Mouse (Mus musculus) testis, adult 2 months (tissue): Measurements from ENCODE around the gene Ncoa5. TPM values are rescaled to one million over a fixed set of nuclear protein-coding genes. Genes with fewer than 3 reads are reported as not detected.

ENCODE experiments used
- H3K27ac ChIP-seq: fragments of 200-500 bp; 2 replicates; pipeline ENCODE4 v1.5.1; 2012; ENCODE audit warnings: low read depth, low read length; ENCODE audit not compliant: control insufficient read depth, insufficient read depth
- H3K27me3 ChIP-seq: fragments of 200-500 bp; 2 replicates; pipeline ENCODE4 v1.6.1; 2012; ENCODE audit warnings: mild to moderate bottlenecking, low read length, moderate library complexity; ENCODE audit not compliant: control insufficient read depth, insufficient read depth
- H3K36me3 ChIP-seq: fragments of 200-500 bp; 2 replicates; pipeline ENCODE4 v1.6.1; 2012; ENCODE audit warnings: mild to moderate bottlenecking, low read length; ENCODE audit not compliant: control insufficient read depth, insufficient read depth
- H3K4me1 ChIP-seq: fragments of 200-500 bp; 2 replicates; pipeline ENCODE4 v1.6.1; 2012; ENCODE audit warnings: low read length; ENCODE audit not compliant: control insufficient read depth, insufficient read depth
- H3K4me3 ChIP-seq: fragments of 200-500 bp; 2 replicates; pipeline ENCODE4 v1.5.1; 2012; ENCODE audit warnings: low read depth, mild to moderate bottlenecking, low read length, moderate library complexity, mixed read lengths; ENCODE audit not compliant: control insufficient read depth
- CTCF ChIP-seq: fragments of 200-500 bp; IDR thresholded peaks from 2 replicates; pipeline ENCODE4 v1.5.1; 2012; ENCODE audit warnings: low read depth, mild to moderate bottlenecking, inconsistent platforms, low read length, moderate library complexity; ENCODE audit not compliant: control insufficient read depth, insufficient read depth, insufficient replicate concordance
- POLR2A ChIP-seq: fragments of 200-500 bp; IDR thresholded peaks from 2 replicates; pipeline ENCODE4 v1.6.1; 2012; ENCODE audit warnings: low read depth, mild to moderate bottlenecking, inconsistent platforms, low read length, moderate library complexity; ENCODE audit not compliant: control insufficient read depth
- polyA plus RNA-seq: library from polyadenylated mRNA; depleted of rRNA; stranded (reverse); fragments of >200 nt; gene quantifications from 2 replicates; pipeline ENCODE4 v1.2.3, GENCODE M21; 2012

The Ncoa5 gene
- polyA plus RNA-seq, 1 experiment, result 37.0 TPM

DNA sequence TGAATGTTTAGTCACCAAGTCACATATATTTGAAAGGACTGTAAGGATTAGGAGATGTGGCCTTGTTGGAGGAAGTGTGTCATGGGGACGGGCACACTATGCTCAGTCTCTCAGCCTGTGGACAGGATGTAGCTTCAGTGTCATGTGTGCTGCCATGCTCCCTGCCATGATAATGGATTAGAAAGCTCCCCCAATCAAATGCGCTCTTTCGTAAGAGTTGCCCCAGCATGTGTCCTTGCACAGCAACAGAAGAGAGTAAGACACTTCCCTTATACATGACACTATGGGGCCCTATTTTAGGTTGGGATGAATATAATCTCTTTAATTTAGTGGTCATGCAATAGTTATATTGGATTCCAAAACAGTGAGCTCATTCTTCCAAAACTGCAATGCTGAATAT lies 14.2 kb downstream of the Ncoa5 start:
- Histone ChIP-seq H3K4me3 (no peak overlapping the region), H3K27me3 (no peaks in the 10 kb centered on the region), H3K27ac (no peak overlapping the region), H3K36me3 (no peaks in the 10 kb centered on the region), H3K4me1 (no peaks in the 10 kb centered on the region)
- TF ChIP-seq CTCF (no peak), POLR2A (no peak)

DNA sequence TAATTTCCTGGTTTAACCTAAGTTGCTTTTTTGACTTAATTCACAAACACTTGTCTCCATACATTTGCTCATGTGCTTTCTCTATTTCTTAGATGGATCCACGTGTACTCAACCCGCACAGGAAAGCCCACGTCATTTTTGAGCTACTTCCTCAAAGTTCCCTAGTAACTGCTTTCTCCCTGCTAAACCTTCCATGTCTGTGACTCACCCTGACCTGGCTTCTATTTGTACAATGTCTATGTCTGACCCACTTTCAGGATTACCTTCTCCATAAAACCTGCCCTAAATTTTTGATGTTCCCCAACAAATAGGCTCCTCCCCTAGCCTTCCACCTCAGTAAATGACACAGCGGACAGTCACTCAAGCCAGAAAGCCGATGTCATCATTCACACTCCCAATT lies 19.7 kb downstream of the Ncoa5 start:
- Histone ChIP-seq H3K27ac (no peak overlapping the region), H3K4me3 (no peak overlapping the region), H3K36me3 (peaks cover 3% of the 10 kb centered on the region), H3K27me3 (no peaks in the 10 kb centered on the region), H3K4me1 (no peaks in the 10 kb centered on the region)
- no peak for TF ChIP-seq CTCF

DNA sequence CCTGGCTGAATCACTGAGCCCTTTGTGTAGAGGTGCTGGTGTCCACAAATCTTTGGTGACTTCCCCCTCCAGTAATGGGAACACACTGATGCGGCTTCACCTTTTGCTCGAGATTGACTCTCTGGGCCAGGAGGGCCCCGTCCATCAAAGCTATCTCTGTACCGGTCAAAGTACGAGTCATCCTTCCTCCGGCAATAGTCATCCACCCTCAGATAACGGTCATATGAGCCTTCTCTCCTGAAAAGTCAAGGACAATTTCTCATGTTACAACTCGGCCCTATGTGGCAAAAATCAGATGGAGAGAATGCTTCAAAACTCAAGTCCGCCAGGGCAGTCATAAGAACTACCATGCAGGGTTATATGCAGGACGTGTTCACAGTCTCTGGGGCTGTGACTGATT lies 24.3 kb downstream of the Ncoa5 start:
- Histone ChIP-seq H3K4me1 (no peaks in the 10 kb centered on the region), H3K4me3 (no peak overlapping the region), H3K27me3 (no peaks in the 10 kb centered on the region), H3K27ac (no peak overlapping the region), H3K36me3 (peaks cover 9% of the 10 kb centered on the region)
- TF ChIP-seq CTCF (no peak), POLR2A (no peak)

GRCm38 (mm10) chr2:165009581-165009980 lies 25.1 kb downstream of the Ncoa5 start:
- Histone ChIP-seq H3K4me3 (no peak overlapping the region), H3K4me1 (no peaks in the 10 kb centered on the region), H3K27me3 (no peaks in the 10 kb centered on the region), H3K27ac (no peak overlapping the region), H3K36me3 (peaks cover 10% of the 10 kb centered on the region)
- TF ChIP-seq POLR2A (no peak), CTCF (no peak)

GRCm38 (mm10) chr2:165009161-165009560 lies 25.5 kb downstream of the Ncoa5 start:
- Histone ChIP-seq H3K27ac (no peak overlapping the region), H3K27me3 (no peaks in the 10 kb centered on the region), H3K4me3 (no peak overlapping the region), H3K4me1 (no peaks in the 10 kb centered on the region), H3K36me3 (peaks cover 10% of the 10 kb centered on the region)
- TF ChIP-seq POLR2A, result no peak
- TF ChIP-seq CTCF, result no peak

GRCm38 (mm10) chr2:165007986-165008385 lies 26.7 kb downstream of the Ncoa5 start:
- Histone ChIP-seq H3K36me3 (peaks cover 14% of the 10 kb centered on the region), H3K27ac (no peak overlapping the region), H3K4me1 (no peaks in the 10 kb centered on the region), H3K4me3 (no peak overlapping the region), H3K27me3 (no peaks in the 10 kb centered on the region)
- TF ChIP-seq CTCF, result no peak
- no peak for TF ChIP-seq POLR2A

GRCm38 (mm10) chr2:165006813-165007212 lies 27.9 kb downstream of the Ncoa5 start:
- no peak for TF ChIP-seq CTCF
- TF ChIP-seq POLR2A, result no peak

DNA sequence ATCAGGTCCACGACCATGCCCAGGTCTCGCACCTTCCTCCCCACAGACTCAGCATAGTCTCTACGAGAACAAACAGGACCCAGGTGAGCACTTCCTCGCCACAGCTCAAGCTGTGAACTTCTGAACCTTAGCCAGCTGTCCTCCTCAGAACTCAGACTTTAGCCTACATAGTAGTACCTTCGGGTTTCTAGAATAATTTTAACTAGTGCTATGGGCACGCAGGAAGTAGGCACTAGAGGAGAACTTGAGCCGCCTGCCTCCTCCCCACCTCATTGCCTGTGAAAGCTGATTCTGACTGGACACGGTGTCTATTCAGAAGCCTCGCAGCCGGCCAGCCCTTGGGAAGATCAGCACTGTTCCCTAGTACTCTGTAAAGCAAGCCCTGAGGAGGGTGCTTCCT lies 30.4 kb downstream of the Ncoa5 start:
- Histone ChIP-seq H3K4me1 (no peaks in the 10 kb centered on the region), H3K4me3 (no peak overlapping the region), H3K27ac (no peak overlapping the region), H3K36me3 (peaks cover 15% of the 10 kb centered on the region), H3K27me3 (no peaks in the 10 kb centered on the region)
- TF ChIP-seq CTCF (no peak), POLR2A (no peak)

More at GRCm38 (mm10) chr2:165006813-165007212, 27.9 kb downstream of the Ncoa5 start:
- Histone ChIP-seq H3K4me3 (peak overlapping the region; percentile 68; the same call in 1 of the 2 replicates), H3K36me3 (peaks cover 14% of the 10 kb centered on the region), H3K27me3 (no peaks in the 10 kb centered on the region), H3K4me1 (no peaks in the 10 kb centered on the region), H3K27ac (no peak overlapping the region)
